Mouse (Mus musculus): ENCODE results near the gene Spata31d1d. TPM values are rescaled to one million over a fixed set of nuclear protein-coding genes. Genes with fewer than 3 reads are reported as not detected.

Gene Spata31d1d
- polyA plus RNA-seq, 1 experiment = 0.08 TPM

DNA sequence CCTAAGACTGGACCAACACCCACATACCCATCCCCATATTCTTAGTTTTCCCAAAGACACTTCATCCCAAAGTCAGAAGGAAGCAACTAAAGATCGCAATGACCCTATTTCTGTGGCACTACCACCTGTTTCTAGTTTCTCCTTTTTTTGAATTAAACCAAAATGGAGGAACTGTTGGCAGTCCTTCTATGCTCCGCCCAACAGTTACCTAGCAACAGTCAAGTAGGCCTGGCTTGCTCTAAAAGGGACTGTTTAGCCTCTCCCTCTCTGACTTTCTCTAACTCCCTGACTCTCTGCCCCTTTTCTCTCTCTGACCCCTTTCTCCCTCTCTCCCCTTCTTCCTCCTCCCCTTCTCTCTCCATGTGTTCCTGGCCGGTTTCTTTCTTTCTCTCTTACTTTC, 46.3 kb downstream of the Spata31d1d start:
- DNase-seq (ENCODE audit: extremely low spot score in 1 of 2, low spot score in 1 of 2) = no peak

DNA sequence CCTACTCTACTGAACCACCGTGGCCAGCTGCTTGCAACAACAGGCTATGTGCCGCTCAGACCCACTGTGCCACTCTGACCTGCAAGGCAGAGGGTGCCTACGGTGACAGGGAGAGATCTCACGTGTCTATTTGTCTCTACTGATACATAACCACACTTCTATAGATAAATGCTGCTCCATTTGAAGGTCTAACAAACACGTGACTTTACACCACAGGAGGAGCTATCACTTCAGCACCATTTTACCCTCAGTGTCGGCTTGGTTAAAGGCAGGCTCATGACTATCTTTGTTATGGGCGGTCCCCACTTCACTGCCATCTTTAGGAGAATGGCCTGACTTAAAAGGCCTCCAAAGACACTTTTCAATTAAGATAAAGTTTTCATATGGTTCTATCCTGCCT, 48.9 kb downstream of the Spata31d1d start:
- DNase-seq (ENCODE audit: extremely low spot score in 1 of 2, low spot score in 1 of 2) = no peak

DNA sequence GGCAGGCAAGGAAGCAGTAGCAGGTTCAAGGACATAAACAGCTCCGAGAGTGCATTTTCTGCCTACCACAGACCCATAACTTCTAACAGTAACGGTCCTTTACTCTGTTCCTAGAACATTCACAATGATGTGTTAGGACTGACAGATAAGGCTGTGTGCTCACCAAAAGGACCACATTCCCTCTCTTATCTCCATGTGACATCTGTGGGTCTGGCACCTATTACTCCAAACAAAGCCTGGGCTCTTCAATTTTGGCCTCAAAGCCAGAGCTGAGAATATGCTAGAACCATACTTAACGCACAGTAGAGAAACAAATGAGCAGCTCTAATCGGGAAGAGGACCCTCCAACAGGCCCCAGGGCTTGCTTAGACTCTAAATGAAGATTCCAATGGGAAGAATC, 51.6 kb downstream of the Spata31d1d start:
- no peak for DNase-seq (ENCODE audit: extremely low spot score in 1 of 2, low spot score in 1 of 2)

DNA sequence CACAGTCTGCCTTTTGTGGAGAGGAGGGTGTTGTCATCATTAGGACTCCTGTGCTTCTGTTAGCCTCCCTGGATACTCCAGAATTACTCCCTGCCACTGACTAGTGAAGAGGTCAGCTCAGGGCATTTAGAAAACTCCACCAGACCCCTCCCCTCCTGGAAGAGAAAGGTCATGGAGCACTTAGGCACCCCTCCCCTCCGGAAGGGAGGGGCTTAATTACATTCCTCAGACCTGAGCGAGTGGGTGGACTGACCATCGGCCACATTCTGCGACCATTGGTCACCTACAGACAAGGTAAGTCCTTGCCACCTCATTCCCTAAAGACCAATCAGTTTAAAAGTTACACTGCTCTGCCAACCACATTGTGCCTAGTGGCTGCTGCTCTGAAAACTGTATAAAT, 52.2 kb downstream of the Spata31d1d start:
- no peak for DNase-seq (ENCODE audit: extremely low spot score in 1 of 2, low spot score in 1 of 2)

DNA sequence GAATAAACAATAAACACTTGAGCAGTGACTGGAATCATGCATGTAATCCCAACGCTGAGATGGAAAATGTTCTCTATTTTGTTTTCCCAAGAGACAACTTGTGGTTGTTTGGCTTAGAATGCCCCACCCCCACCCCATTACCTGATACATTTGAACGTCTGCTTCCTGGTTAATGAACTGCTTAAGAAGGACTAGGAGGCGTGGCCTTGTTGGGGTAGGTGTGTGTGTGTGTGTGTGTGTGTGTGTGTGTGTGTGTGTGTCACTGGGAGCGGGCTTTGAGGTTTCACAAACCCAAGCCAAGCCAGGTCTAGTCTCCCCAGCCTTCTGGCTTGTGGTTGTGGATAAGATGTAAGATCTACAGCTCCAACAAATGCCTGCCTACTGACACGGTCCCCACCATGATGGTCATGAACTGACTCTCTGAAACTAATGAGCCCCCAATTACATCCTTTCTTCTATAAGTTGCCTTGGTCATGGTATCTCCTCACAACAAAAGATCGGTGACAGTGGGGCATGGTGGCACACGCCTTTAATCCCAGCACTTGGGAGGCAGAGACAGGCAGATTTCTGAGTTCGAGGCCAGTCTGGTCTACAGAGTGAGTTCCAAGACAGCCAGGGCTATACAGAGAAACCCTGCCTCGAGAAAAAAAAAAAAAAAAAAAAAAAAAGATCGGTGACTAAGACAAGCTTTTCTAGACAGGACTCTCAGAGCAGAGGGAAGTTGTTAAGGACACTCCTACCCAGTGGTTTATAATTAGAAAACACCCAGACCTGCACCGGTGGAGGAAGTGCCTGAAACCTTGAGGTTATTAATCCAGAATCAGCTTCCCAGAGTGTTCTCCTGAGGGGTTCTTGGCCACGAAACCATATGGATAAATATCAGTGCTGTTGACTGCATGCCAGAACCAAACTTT, 55.0 kb downstream of the Spata31d1d start:
- no peak for DNase-seq (ENCODE audit: extremely low spot score in 1 of 2, low spot score in 1 of 2)

Other genes with a start within 250 kb of the Spata31d1d start
- 80.0 and 82.7 TPM in 2 replicates for gene Agtpbp1, start 146.5 kb downstream of the Spata31d1d start, polyA plus RNA-seq (2012; rRNA removed)
- gene Naa35, start 146.5 kb downstream of the Spata31d1d start, polyA plus RNA-seq (2012; rRNA removed) = 52.8 and 65.3 TPM in 2 replicates
- 13.6 and 14.9 TPM in 2 replicates for gene Golm1, start 55.9 kb downstream of the Spata31d1d start, polyA plus RNA-seq (2012; rRNA removed)
- gene 4921517D22Rik, start 37.6 kb downstream of the Spata31d1d start, polyA plus RNA-seq (2012; rRNA removed) = not detected in 2 replicates
- gene Spata31d1a, start 21.4 kb downstream of the Spata31d1d start, polyA plus RNA-seq (2012; rRNA removed) = 0.02 and 0.14 TPM in 2 replicates
- gene Spata31d1b, start 19.5 kb downstream of the Spata31d1d start, polyA plus RNA-seq (2012; rRNA removed) = 0.02 TPM in 1 of 2 replicates, not detected in the other
- gene 1700014D04Rik, start 15.0 kb upstream of the Spata31d1d start, polyA plus RNA-seq (2012; rRNA removed) = 0.46 and 0.62 TPM in 2 replicates
- 221 and 251 TPM in 2 replicates for gene Isca1, start 38.1 kb upstream of the Spata31d1d start, polyA plus RNA-seq (2012; rRNA removed)
- not detected in 2 replicates for gene Gm49354, start 50.5 kb upstream of the Spata31d1d start, polyA plus RNA-seq (2012; rRNA removed)
- 39.1 and 46.3 TPM in 2 replicates for gene Tut7, start 91.4 kb upstream of the Spata31d1d start, polyA plus RNA-seq (2012; rRNA removed)